Mouse (Mus musculus) WW6 (cell line): Measurements from ENCODE around the gene Xrra1.
"Not testable (repeated sequence)": the region's sequence is repeated elsewhere in the genome, so short reads cannot be mapped to it uniquely, and the experiment has no call there.

Experiments
- DNase-seq: peaks from one replicate; pipeline ENCODE4 v3.0.0-alpha.2; 2013; ENCODE audit warnings: low read depth, low spot score

Gene Xrra1

DNA sequence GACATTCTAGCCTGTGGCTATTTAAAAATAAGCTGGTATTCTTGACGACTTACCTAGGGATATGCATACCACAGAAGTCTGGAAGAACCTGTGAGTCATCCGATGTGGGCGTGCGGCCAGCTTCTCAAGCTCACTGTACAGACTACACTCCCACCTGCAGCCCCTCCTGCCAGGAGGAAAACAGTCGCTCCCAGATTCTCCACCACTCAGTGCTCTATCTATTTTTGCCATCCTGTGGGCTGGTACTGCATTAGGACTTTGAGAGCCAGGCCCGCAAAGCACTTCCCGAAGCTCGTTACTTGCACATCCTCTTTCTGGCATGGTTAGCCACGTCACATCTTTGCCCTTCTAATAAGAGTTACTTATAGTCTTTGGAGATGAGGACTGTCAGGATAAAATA is 88.4 kb downstream of the Xrra1 start:
- no peak for DNase-seq

DNA sequence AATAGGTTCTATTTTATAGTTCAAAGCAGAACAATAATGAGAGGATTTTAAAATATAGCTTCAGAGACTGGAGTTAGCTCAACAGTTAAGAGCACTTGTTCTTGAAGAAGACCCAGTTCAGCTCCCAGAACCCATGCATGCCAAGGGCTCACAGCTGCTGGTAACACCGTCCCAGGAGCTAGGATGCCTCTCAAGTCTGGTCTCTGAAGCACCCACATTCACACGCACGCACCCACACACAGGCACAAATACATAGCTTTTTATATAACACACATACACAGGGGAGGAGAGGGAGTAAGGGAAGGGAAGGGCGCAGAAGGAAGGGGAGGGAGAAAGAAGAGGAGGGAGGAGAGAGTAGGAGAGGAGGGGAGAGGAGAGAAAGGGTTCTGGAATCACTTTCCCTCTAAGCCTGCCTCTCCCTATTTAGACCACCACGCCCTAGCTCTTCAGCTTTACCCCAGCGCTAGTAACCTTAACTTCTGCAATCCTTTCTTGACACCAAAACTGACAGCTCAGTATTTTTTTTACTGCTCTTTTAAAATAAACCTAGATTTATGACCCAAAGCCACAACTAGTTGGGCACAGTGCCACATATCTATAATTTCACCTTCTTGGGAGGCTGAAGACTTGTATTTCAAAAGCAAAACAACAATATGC is 94.7 kb downstream of the Xrra1 start:
- DNase-seq = no peak

DNA sequence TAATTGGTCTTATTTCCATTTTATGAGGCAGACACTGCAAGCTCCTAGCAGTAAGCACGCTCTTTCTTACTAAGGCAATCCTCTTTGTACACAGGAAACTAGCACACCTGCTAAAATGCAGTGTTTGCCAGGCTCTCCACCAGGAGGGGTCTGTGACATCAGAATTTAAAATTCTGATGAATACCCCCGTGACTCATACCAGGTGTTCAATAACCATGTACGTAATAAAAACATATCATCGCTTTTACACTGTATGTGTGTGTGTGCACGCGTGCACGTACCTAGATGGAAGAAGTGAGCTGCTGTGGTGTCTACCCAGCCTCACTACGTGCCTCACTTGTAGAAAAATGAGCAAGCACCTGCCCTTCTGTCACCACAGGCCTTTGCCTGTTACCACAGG is 95.3 kb downstream of the Xrra1 start:
- no peak for DNase-seq

DNA sequence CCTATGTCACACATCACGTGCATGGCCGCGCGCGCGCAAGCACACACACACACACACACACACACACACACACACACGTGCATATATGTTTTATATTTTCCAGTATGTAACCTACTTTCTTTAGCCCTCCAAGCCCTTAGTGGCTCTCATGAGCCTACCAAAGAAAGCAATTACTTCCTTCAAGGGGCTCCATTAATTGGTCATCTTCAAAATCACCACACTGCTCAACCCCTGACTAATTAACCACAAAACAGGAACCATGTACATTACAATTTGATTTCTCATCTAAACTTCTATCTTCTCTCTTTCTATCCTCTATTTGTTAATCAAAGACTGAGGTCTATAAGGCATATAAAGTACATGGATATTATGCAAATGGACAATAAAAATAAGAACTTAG is 97.2 kb downstream of the Xrra1 start:
- DNase-seq = no peak

DNA sequence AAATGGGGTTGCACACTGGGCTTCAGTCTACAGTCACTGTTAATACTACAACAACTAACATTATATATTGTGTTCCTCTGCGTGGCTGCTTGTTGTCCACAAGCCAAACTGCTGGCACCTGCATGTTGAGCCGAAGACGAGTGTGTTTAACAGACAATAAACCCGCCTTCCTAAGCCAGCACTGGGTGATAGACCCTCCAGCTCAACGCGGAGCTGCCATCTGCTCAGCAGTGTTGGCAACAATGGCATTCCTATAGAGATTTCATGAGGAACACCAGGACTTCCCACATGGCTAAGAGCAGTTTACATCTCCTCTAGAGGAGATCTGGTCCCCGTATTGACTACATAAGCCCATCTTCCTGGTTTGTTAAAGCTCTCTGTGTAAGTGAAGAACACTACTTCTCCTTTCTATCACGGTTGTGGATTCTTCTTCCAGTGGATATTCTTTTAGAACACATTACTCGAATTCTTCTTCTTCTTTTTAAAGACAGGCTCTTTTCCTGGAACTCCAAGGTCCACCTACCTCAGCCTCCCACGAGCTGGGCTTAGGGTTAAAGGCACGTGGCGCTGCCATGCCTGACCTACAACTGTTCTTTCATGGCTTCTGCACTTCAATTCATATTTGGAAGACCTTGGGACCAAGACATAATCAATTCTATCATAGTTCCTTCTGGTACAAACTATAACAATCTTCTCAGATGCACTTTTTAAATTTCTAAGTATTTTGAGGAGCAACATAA is 98.5 kb downstream of the Xrra1 start:
- no peak for DNase-seq

DNA sequence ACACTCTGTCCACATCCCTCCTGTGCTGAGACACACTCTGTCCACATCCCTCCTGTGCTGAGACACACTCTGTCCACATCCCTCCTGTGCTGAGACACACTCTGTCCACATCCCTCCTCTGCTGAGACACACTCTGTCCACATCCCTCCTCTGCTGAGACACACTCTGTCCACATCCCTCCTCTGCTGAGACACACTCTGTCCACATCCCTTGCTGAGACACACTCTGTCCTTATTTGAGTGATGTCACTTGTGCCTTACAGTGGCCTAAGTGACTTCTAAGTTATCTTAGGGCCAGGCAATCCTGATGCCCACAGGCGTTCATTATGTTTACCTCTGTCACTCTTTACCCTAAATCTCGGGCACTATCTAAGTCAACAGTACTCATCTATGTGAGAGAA is 101.7 kb downstream of the Xrra1 start:
- not testable (repeated sequence) for DNase-seq

DNA sequence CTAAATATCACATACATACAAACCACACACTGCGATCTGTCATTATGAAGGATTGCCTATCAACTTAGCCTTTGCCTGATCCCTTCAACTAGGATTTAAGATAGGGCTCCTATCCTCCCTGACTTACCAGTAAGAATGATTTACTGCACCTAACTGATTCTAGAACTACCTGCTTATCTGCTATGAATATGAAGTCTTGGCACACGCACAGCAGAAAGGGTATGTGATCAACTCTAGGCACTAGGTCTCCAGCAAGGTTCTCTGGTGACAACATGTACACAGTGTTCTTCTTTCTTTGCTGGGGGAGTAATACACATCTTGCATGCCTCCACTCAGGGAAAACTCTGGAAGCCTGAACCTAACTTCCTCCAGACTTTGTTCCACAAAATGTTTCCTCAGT is 102.6 kb downstream of the Xrra1 start:
- DNase-seq = no peak

DNA sequence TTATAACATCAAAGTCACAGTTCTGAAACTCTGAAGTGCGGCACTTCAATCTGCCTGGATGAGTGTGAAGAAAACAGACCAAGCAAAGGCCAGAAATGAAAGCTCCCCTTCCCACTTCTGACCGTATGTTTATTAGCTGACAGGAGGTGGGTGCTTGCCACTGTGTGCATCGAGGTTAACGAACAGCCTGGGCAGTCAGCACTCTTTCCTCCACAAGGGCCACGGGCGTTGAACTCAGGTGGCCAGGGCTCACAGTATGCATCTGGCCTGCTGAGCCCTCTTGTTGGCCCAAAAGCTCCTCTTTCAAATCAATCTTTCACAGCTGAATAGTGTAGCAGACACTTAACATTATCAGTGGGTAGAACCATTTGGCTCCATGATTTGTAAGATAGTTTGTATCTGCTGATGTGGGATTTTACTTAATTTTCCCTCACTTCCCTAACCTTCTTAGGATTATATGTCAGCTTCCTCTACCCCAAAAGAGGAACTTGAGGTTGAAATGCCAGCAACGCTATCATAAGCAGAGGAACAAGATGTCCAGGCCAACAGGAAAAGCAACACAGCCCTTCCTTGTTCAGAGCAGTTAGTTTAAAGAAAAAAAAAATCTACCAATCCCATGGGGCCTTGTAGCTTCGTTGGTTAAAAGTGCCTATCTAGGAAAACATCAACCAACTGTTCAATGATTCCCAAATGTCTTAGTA is 103.8 kb downstream of the Xrra1 start:
- no peak for DNase-seq

DNA sequence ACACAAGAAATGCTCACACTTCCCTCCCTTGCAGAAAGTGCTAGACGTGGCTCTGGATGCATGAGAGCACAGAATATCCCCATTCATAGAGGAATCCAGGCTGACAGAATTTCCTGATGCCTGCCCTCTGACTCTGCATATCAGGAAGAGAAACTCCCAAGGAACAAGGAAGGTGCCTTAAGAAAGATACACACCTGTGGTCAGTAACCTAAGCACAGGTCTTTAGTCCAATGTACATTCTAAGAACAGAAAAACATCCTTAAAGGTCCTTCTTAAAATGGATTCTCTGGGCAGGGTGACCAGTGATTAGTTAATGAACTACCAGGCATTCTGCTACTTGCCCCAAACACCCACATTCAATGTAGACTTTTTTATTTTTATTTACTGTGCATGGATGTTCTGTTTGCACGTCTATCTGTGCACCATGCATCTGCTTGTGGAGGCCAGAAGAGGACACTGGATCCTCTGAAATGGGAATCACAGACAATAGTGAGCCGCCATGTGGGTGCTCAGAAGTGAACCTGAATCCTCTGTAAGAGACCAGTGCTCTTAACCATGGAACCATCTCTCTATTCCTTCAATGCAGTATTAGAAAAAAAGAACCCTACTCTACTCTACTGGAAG is 104.4 kb downstream of the Xrra1 start:
- no peak for DNase-seq

DNA sequence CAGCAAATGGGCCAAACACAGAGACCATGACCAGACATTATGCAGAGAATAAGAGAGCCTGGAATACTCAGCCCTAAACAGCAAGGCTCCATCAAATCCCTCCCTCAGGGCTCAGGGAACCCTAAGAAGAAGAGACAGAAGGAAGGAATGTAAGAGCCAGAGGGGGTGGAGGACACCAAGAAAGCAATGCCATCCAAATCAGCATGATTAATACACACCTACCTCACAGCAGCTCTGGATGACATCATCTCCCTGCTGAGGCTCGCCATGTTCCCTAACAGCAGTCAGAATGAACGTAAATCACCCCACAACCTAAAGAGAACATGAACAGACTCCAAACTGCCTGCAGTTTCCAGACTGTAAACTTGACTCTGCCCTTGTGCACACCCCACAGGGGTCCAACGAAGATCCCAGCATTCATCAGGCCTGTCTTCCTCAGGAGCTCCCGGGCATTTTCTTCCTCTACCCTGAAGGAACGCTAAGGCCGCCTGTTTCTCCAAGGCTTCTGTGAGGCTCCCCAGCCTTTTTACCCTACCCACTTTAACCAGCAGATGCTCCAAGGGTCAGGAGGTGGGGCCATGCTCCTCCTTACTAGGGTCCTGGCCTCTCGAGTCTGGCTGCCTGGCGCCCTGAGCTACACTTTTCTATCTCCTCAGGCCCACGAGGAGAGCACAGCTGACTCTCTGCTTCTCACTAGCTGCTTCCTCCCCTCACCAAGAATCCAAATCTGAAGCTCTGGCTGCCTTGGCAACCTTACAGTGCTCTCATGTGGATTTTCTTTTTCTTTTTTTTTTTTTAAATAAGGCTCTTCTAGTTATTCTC is 106.3 kb downstream of the Xrra1 start:
- DNase-seq = no peak

DNA sequence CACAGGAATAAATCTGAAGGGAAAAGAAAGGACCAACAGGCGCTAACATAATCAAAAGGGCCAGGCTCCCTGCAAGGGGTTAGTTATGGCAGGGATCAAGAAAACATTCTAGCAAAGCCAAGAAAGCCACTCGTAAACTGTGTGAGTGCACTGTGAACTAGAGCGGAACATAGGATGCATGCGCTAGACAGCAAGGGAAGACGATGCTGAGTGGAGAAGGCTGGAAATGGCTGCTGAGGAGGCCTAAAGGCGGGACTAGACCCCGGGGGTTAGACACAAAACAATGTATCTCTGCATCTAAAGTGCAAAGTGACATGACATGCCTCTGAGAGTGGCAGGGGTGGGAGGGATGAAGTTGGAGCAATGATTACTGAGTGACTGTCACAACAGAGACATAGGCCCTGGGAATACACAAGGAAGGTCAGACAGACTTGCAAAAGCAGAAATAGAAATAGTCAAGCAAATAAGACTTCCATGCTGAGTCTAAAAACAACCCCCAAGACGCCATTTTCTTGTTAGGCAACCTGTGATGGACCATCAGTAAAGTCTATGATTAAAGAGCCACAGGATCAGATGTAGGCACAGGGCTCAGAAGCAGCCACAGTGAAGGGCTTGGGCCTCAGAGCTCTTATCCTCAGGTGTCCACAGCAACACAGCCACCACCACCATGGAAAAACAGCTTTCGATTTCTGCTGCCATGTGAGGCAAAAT is 107.2 kb downstream of the Xrra1 start:
- no peak for DNase-seq
